Mouse (Mus musculus) megakaryocyte, adult 5-6 weeks (primary cell): Measurements from ENCODE around the gene Atp5g1. TPM values are rescaled to one million over a fixed set of nuclear protein-coding genes. Genes with fewer than 3 reads are reported as not detected.
A peak's percentile ranks its signal among the peaks of the same experiment; 100 is the strongest.

Experiments used
- ATAC-seq: 2 replicates; pipeline ENCODE4 v1.8.0; 2016; ENCODE audit warnings: mild to moderate bottlenecking, inconsistent platforms; ENCODE audit not compliant: poor library complexity, severe bottlenecking
- total RNA-seq, 2 experiments: library from RNA; stranded (forward) in 1 of 2; stranded (reverse) in 1 of 2; fragments of 153-499, 151-499 nt in 1 of 2; fragments of 221-1000, 200-1000 nt in 1 of 2; gene quantifications; 2 replicates each; pipeline versions ENCODE4 v1.2.3 to v1.2.4; 2015 to 2017

The Atp5g1 gene
- total RNA-seq, 2 experiments from 2014 or later: 35.9 to 192 TPM

DNA sequence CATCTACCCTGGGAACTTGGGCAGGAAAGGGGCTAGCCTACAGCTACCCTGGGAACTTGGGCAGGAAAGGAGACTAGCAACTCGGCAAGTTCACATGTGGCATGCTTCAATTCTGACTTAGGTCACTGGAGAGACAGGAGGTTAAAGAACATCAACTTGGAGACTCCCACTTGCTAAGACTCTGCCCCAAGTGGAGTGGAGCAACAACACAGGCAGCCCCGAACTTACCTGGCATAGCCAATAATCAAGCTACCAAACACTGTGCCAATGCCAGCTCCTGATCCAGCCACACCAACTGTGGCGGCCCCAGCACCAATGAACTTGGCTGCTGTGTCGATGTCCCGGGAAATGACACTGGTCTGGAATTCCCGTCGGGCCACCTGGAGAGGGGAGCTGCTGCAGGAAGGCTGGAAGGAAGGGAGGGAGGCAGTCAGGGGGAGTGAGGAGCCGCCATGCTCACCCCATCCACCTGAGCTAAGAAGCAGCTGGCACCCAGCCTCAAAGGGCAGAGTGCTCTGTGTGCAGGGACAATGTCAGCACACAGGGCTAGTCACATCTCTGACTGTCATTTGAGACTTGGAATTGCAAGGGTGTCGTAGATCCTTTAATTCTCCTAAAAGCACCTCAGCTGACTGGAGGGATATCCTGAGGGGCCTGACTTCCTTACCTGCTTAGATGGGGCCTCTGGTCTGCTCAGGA, 2.0 kb downstream of the Atp5g1 start:
- ATAC-seq: no peak

DNA sequence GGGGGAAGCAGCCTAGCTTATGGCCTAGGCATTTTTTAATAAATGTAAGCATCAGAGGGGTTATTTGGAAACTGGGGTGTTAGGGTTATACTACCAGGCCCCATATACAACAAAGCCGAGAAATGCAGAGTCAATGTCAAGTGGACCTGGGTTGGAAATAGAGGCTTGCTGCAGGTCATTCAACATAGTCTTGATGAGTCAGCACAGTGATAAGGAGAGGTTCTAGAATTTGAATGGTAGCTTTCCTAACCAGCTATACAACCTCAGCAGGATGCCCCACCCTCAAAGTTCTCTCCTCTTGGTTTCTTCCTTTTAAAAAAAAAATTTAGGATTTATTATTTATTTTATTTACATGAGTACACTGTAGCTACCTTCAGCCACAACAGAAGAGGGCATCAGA, 4.5 kb downstream of the Atp5g1 start:
- ATAC-seq: no peak

DNA sequence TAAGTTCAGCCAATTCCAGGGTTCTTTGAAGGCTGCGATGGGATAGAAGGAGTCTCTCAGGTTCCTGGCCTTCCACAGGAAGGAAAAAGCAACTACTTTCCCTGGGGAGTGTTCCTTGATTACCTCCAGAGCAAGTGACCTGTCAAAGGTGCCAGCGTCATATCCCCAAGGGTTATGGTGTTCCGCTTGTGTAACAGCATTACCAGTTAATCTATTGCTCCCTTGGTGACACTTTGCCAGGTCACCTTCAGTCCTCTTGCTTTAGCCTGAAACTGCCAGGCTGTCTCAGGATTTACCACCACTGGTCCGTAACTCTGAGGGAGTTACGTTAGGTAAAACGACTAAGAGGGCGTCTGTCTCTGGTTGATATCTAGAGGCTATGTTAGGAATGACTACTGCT, 5.1 kb downstream of the Atp5g1 start:
- no peak for ATAC-seq

DNA sequence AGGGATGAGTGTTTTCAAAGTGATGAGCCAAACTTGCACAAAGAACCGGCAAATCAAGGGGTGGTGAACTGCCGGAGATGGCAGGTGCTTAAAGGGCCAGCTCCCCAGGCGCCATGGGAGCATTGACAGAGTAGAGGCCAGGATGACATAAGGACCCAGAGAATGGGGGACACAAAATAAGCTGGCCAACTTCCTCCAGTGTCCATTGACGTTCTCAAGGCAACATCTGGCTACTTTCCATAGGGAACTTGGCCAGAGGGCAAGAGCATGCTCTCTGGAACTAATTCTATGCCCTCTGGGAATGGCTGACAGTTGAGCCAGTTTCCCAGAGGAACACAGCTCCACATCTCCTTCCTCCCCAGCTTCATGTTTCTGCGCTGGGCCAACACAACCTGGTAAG, 7.2 kb downstream of the Atp5g1 start:
- no peak for ATAC-seq

DNA sequence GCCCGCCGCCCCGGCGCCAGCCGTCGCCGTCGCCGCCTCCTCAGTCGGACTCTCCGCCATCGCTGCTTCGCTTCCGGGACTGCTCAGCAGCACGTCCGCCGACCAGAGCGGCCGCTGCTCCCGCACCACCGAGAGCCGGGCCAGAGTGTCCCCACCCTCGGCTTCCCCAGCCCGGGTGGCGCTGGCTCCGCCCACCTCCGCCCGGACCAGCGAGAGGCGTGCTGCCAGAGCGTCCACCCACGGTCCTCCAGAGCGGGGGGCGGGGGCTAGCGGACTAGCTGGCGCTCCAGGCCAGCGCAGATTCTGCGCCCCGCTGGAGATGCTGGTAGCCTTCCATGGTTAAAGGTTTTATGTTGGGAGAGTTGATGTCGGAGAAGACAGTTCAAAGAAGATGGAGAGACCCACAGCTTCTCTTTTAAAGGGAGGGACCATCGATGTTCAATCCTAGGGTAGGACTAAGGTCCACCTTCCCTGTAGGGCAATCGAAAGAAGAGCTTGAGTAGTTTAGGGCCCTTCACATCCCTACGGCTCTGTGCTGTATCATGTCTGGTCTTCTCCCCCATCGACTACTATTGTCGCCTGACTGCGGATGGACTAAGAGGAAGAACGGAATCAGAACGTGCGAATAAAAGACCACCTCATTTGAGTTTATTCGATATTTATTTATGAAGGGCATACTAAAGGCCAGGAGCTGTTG, 10.1 kb downstream of the Atp5g1 start, which contains the start of gene Ube2z:
Gene Ube2z (minus strand): TSS at position 174 of the 697 bp plus-strand sequence.
- peak; percentile 99 for ATAC-seq

DNA sequence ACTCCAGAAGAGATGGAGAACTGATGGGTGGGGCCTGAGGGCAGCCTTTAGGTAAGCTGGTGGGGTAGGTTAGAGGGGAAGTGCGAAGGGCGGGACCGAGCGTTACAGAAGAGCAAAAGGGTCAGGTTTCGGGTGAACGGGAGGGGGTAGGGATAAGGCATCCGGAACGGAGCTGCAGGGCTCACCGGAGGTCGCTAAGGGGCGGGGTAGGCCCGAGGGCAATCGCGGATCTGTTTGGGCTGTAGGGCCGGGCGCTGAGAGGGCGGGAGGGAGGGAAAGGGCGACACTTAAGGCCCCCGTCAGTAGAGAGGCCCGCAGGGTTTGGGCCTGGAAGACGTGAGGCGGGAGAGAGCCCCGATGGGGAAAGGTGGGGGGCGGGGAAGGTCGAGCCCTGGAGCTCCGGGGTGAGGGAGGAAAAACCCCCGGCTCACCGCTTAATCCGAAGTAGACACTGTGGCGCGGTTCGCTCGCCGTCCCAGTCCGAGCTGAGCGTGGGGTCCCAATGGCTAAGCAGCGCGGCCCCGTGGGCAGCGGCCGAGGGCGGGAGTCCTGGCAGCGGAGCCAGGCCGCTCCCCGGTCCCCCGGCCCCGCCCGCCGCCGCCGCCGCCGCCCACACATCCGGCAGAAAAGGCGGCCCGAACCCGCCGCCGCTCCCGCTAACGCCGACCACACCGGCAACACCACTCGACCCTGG, 10.8 kb downstream of the Atp5g1 start:
- peak; percentile 55 for ATAC-seq

DNA sequence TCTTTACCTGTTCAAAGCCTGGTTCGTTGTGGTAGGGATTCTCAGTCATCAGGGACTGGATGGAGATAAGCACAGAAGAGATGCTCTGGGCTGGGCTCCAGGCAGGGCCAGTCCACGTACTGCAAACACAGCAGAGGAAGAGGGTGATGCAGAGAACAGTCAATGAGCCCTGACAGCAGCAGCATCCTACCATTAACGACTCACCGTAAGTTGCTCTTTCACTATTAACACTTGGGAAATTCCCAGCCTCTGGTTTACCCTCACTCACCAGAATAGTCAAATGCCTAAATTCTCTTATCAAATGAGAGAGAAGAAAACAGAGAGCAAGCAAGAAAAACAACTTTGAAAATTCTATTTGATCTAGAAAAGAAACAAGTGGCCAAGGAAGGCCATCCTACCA, 17.2 kb downstream of the Atp5g1 start:
- ATAC-seq: no peak

DNA sequence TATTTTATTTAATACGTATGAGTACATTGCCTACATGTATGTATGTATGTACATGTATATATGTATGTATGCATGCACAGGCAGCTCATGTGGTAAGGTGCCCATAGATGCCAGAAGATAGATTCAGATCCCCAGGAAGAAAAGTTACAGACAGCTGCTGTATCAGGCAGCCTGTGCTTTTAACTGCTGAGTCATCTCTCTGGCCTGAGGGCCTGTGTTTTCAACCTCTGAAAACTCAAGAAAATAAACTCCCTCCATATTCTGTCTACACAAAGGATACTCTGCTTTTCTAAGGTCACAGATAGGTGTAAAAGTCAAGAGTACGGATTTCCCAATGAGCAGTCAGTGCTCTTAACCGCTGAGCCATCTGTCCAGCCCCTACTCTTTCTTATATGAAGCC, 24.6 kb downstream of the Atp5g1 start:
- no peak for ATAC-seq

DNA sequence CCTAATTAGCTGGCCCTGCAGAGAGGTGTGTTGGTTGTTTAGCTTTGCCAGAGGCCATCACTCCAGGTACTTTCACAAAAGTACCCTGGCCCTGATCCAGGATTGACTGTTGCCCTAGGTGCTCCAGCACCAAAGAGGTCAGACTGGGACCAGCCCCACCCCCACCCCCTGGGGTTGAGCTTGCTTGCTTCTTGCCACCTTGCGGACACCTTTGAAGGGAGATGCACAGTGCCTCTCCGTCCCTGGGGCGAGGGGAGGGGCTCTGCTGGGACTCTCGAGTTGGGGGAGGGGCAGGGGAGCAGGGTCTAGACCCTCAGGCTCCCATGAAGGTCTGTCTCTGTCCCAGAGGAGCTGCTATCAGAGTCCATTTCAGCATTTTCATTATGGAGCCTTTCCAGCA, 25.5 kb downstream of the Atp5g1 start:
- no peak for ATAC-seq

DNA sequence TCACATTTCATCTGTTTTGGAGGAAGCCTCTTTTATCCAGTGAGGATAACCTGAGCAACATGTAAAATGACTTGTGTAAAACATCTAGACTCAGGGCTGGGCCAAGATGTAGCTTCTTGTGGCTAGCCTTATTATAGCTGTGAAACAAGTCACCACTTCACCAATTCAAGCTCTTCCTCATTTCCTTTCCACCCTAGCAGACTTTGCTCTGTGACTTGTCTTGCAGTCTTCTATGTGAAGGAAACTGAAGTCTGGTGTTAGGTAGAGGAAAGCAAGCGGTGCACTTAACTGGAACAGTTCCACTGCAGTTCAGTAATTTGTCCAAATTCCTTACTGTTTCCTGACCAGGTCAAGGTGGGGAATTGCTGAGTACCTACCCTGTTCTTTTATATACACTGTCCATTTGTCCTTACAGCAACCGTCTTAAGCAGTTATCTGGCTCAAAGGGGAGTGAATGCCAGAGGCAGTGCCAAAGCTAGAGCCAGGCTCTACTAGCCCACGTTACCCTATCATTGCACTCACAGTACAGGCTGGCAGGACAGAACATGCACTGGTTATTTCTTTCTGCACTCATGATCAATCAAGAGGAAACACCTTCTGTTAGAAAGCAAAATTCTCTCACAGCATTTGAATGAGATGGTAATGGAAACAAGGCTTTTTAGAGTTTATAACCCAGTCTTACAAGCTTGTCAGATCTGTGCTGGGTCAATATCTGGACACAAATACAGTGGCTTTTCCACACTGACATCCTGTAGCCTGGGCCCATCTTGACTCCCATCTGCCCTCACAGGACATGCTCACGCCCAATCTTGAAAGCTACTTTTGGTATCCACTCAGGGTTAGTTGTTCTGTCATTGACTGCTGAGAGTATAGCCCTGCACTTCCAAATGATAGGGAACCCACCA, 27.7 kb downstream of the Atp5g1 start:
- no peak for ATAC-seq

DNA sequence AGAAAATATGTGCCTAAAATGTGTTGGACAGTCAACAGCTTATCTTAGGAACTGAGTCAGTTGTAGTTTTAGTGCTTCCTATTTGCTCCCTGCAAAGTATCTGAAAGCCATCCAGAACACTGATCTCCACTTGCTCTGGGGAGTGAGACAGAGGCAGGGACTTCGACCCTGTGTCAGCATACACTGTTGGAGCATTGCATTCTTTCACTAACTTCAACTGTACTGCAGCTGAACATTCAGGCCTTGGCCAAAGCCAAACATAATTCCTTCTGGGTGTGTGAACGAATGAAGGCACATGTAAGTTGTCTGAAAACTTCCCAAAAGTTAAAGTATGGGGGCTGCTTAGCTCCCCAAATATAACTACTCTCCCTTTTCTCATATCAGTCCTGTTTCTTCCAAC, 28.7 kb downstream of the Atp5g1 start:
- ATAC-seq: no peak

DNA sequence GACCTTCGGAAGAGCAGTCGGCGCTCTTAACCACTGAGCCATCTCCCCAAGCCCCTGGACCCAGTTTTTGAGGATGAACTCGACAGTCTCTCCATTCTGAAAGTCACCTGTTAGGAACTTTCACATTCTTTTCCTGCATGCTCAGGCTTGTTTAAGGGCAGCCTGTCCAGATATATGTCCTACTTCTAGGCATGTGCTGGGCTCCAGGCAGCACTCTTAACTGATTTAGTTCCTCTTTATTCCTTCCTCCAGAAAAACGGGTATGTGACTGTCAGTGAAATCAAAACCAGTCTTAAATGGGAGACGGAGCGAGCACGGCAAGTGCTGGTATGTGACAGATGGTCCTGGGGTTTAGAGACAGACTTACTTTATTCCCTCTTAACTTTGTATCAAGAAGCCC, 29.4 kb downstream of the Atp5g1 start:
- ATAC-seq: no peak

DNA sequence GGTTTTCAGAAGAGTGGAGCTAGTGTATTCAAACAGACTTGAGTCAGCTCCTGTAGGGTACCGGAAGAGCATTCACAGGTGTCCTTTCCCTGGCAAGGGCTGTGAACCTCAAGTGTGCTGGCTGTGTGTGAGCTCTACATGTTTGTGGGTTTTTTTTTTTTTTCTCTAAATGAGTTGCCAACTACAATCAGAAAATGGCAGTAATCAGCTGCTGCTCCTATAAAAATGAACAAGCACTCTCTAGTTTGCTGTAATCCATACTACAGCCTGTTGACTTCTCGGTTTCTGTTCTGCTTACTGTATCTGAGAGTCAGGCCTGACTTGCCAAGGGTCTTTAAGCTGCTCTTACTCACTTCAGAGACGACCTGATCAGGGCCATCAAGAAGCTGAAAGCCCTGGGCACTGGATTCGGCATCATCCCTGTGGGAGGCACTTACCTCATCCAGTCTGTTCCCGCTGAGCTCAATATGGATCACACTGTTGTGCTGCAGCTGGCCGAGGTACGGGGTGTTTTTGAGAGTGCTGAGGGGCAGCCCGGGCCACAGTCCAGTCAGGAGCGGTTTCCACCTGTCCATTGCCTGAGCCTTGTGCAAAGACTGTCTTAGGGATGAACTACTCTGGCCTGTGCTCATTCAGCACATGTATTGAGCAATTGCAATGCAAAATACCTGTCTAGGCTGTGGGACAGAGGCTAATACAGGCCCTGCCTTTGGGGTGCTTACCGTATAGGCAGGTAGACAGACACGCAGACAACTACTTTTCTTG, 30.5 kb downstream of the Atp5g1 start:
- no peak for ATAC-seq

DNA sequence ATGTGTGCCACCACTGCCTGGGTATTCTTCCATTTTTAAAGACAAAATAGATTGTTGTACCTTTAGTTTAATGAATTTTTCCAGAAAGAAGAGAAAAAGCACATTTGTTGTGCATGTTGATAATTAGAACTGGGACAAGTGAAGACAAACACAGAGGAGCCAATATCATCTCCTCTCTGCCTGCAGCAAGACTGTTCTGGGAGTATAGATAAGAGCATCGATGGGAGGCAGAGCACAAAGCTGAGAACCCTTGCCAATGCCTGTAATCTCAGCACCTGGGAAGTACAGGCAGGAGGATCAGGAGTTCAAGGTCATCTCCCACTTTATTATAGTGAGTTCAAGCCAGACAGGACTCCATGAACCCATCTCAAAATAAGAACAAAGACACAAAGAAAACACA, 36.9 kb downstream of the Atp5g1 start:
- ATAC-seq: no peak

DNA sequence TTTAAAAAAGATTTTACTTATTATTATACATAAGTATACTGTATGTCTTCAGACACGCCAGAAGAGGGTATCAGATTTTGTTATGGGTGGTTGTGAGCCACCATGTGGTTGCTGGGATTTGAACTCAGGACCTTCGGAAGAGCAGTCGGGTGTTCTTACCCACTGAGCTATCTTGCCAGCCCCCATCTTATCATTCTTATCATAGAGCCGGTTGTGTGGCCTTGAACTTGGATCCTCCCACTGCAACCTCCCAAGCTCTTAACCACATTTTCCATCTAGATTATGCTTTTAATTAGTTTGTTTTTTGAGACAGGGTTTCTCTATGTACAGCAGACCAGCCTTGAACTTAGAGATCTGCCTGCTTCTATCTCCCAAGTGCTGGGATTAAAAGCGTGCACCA, 38.0 kb downstream of the Atp5g1 start:
- ATAC-seq: no peak

DNA sequence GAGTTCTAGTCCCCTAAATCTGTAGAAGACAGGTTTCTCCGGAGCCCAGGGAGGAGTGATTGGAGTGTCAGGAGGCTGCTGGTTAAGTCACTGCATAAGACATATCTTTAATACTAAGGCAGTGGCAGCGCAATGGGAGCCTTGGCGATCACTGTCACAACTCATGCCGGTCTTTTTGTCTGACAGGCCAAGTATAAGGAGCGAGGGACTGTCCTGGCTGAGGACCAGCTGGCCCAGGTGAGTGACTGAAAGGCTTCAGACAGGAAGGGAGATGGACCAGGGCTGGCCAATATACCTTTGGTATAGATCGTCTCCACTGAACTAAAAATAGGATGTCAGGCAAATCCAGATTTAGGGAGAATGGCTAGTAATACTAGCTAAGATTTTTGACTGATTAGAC, 40.3 kb downstream of the Atp5g1 start:
- no peak for ATAC-seq

DNA sequence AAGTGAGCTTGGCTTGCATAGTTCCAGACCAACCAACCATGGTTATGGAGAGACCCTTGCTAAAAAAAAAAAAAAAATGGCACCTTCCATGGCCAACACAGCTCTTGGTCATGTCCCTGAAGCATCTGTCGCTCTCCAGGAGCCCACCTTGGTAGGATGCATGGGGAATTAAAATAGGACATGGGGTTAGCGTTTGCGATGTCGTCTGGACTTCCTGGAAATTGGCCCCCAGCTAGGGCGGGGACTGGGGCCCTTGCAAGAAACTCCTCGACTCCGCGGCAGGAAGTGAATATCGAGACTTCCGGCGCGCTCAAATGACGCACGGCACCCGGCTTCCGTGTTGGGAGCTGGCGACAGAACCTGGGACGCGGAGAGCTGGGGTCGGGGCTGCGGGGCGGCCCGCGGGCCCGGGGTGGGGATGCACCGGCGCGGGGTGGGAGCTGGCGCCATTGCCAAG, 40.8 kb downstream of the Atp5g1 start, which contains the start of gene Snf8:
Gene Snf8 (plus strand): TSS at position 290 of the 457 bp plus-strand sequence.
- ATAC-seq: peak; percentile 100

DNA sequence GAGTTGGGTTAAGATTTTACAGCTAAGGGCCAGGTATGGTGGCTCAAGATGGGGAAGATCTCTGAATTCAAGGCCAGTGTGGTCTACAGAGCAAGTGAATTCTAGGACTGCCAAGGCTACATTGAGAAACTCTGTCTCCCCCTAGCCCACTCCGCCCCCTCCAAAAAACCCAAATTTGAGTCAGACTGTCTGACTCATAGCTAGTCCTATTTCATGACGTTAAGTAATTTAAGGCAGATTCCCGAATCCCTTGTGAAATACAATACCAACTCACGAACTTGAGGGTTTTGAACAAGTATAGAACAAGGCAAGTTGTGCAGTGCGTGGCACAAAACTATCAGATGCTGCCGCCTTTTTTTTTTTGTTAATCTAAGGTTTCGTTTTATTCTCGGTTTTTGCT, 41.4 kb downstream of the Atp5g1 start:
- ATAC-seq: no peak

DNA sequence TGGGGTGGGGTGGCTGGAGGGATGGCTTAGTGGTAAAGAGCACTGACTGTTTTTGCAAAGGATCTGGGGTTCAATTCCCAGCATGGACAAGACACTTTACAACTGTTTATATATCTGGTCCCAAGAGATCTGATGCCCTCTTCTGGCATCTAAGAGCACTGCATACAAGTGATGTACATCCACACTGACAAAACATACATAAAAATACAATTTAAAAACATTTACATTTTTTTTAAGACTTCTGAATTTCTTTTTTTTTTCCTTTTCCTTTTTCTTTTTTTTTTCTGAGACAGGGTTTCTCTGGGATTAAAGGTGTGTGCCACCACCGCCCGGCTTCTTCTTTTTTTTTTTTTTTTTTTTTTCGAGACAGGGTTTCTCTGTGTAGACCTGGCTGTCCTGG, 42.2 kb downstream of the Atp5g1 start:
- ATAC-seq: no peak

DNA sequence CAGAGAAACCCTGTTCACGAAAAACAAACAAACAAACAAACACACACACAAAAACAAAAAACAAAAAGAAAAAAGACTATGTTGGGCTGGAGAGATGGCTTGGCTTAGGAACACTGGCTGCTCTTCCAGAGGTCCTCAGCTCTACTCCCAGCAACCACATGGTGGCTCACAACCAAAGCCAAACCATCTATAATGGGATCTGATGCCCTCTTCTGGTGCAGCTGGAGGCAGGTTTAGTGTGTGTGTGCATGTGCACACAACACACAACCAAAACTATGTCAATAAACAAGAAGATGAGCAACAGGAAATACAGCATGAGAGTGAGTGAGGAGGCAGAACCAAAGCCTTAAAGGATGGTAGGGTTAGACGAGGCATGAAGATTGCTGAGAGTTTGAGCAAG, 43.8 kb downstream of the Atp5g1 start:
- ATAC-seq: no peak
